Mouse (Mus musculus): ENCODE data around the gene Ano3. TPM values are rescaled to one million over a fixed set of nuclear protein-coding genes. Genes with fewer than 3 reads are reported as not detected.

The Ano3 gene
- total RNA-seq, 1 experiment, result 3.9 TPM

DNA sequence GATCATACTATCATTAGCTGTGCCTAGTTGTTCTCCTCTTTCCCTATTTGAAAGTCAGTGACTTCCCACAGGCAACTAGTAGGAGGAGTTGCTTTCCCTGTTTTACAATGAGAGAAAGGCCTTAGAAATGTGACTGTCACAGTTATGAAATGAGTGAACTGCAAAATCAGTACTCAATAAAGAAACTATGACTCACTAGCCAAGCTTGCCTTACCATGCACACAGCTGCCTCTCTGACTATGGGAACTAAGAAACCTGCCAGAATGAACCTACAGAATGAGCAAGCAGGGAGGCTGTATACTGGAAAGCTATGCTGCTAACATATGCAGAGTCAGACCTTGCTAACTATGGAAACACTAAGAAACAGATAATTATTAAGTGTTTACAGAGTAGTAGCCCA lies 231.7 kb downstream of the Ano3 start:
- H3K4me1 ChIP-seq (ENCODE audit: control insufficient read depth in 2 of 2, insufficient read depth in 2 of 2, low read length in 2 of 2, poor library complexity in 1 of 2), result no peaks in the 10 kb centered on the region
- DNase-seq (ENCODE audit: low read depth, low spot score), result no peak
- H3K9me3 ChIP-seq (ENCODE audit: control insufficient read depth, insufficient read depth, low read depth, low read length), result no peaks in the 10 kb centered on the region
- no peak overlapping the region for H3K9ac ChIP-seq (ENCODE audit: insufficient read depth, low read depth, low read length, poor library complexity, severe bottlenecking)
- no peak overlapping the region for H3K27ac ChIP-seq (ENCODE audit: insufficient read depth, low read depth, low read length, poor library complexity, severe bottlenecking)
- no peak for TF ChIP-seq HCFC1 (IDR thresholded peaks at IDR 0.05; ENCODE audit: borderline replicate concordance, insufficient read depth, low read length)
- TF ChIP-seq ZC3H11A (IDR thresholded peaks at IDR 0.05; ENCODE audit: borderline replicate concordance, low read depth, low read length), result no peak
- no peak for TF ChIP-seq MAFK (IDR thresholded peaks at IDR 0.05; ENCODE audit: insufficient read depth, low read depth, low read length)
- no peak for TF ChIP-seq ZNF384 (IDR thresholded peaks at IDR 0.05; ENCODE audit: low read depth, low read length)
- TF ChIP-seq CHD2 (IDR thresholded peaks at IDR 0.05; ENCODE audit: low read depth, low read length), result no peak
- H3K36me3 ChIP-seq (ENCODE audit: control insufficient read depth, insufficient read depth, low read length, poor library complexity, severe bottlenecking), result no peaks in the 10 kb centered on the region
- no peak overlapping the region for H3K4me3 ChIP-seq (ENCODE audit: insufficient read depth in 1 of 2, low read depth in 1 of 2, low read length in 2 of 2, poor library complexity in 1 of 2, severe bottlenecking in 1 of 2)
- in situ Hi-C loops (cut with MboI; ENCODE audit: low sequenced_read_pairs in 2 of 2, unreplicated experiment in 2 of 2), result no loop called here

GRCm38 (mm10) chr2:110710055-110710720 lies 240.5 kb downstream of the Ano3 start:
- Histone ChIP-seq H3K4me1 (ENCODE audit: control insufficient read depth in 2 of 2, insufficient read depth in 2 of 2, low read length in 2 of 2, poor library complexity in 1 of 2) (no peaks in the 10 kb centered on the region), H3K9ac (ENCODE audit: insufficient read depth, low read depth, low read length, poor library complexity, severe bottlenecking) (no peak overlapping the region), H3K27ac (ENCODE audit: insufficient read depth, low read depth, low read length, poor library complexity, severe bottlenecking) (no peak overlapping the region), H3K36me3 (ENCODE audit: control insufficient read depth, insufficient read depth, low read length, poor library complexity, severe bottlenecking) (no peaks in the 10 kb centered on the region), H3K9me3 (ENCODE audit: control insufficient read depth, insufficient read depth, low read depth, low read length) (no peaks in the 10 kb centered on the region), H3K4me3 (ENCODE audit: insufficient read depth in 1 of 2, low read depth in 1 of 2, low read length in 2 of 2, poor library complexity in 1 of 2, severe bottlenecking in 1 of 2) (no peak overlapping the region)
- in situ Hi-C loops (cut with MboI; ENCODE audit: low sequenced_read_pairs in 2 of 2, unreplicated experiment in 2 of 2), result no loop called here
- no peak for TF ChIP-seq ZC3H11A (IDR thresholded peaks at IDR 0.05; ENCODE audit: borderline replicate concordance, low read depth, low read length)
- TF ChIP-seq ZNF384 (IDR thresholded peaks at IDR 0.05; ENCODE audit: low read depth, low read length), result no peak
- no peak for TF ChIP-seq HCFC1 (IDR thresholded peaks at IDR 0.05; ENCODE audit: borderline replicate concordance, insufficient read depth, low read length)
- TF ChIP-seq MAFK (IDR thresholded peaks at IDR 0.05; ENCODE audit: insufficient read depth, low read depth, low read length), result no peak
- no peak for TF ChIP-seq CHD2 (IDR thresholded peaks at IDR 0.05; ENCODE audit: low read depth, low read length)
- no peak for DNase-seq (ENCODE audit: low read depth, low spot score)

DNA sequence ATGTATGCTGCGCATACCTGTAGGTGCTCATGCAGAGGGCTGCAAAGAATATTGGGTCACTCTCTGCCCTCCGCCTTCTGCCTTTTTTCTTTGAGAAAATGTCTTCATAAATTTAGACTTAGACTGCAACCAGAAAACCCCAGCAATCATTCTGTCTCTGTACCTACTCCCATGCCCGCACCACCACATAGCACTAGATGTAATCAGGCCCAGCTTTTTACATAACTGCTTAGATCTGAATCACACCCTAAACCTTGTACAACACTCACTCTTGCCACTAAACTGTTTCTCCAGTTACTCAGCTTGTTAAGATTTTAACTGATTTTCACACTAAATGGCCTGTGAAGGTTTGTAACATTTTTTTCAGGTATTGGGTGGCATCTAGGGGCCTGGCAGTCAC lies 241.3 kb downstream of the Ano3 start:
- no peak overlapping the region for H3K4me3 ChIP-seq (ENCODE audit: insufficient read depth in 1 of 2, low read depth in 1 of 2, low read length in 2 of 2, poor library complexity in 1 of 2, severe bottlenecking in 1 of 2)
- DNase-seq (ENCODE audit: low read depth, low spot score), result no peak
- no peak overlapping the region for H3K27ac ChIP-seq (ENCODE audit: insufficient read depth, low read depth, low read length, poor library complexity, severe bottlenecking)
- H3K36me3 ChIP-seq (ENCODE audit: control insufficient read depth, insufficient read depth, low read length, poor library complexity, severe bottlenecking), result no peaks in the 10 kb centered on the region
- H3K9me3 ChIP-seq (ENCODE audit: control insufficient read depth, insufficient read depth, low read depth, low read length), result no peaks in the 10 kb centered on the region
- H3K4me1 ChIP-seq (ENCODE audit: control insufficient read depth in 2 of 2, insufficient read depth in 2 of 2, low read length in 2 of 2, poor library complexity in 1 of 2), result no peaks in the 10 kb centered on the region
- H3K9ac ChIP-seq (ENCODE audit: insufficient read depth, low read depth, low read length, poor library complexity, severe bottlenecking), result no peak overlapping the region
- in situ Hi-C loops (cut with MboI; ENCODE audit: low sequenced_read_pairs in 2 of 2, unreplicated experiment in 2 of 2), result no loop called here
- TF ChIP-seq HCFC1 (IDR thresholded peaks at IDR 0.05; ENCODE audit: borderline replicate concordance, insufficient read depth, low read length), result no peak
- TF ChIP-seq ZNF384 (IDR thresholded peaks at IDR 0.05; ENCODE audit: low read depth, low read length), result no peak
- TF ChIP-seq CHD2 (IDR thresholded peaks at IDR 0.05; ENCODE audit: low read depth, low read length), result no peak
- no peak for TF ChIP-seq MAFK (IDR thresholded peaks at IDR 0.05; ENCODE audit: insufficient read depth, low read depth, low read length)
- no peak for TF ChIP-seq ZC3H11A (IDR thresholded peaks at IDR 0.05; ENCODE audit: borderline replicate concordance, low read depth, low read length)

DNA sequence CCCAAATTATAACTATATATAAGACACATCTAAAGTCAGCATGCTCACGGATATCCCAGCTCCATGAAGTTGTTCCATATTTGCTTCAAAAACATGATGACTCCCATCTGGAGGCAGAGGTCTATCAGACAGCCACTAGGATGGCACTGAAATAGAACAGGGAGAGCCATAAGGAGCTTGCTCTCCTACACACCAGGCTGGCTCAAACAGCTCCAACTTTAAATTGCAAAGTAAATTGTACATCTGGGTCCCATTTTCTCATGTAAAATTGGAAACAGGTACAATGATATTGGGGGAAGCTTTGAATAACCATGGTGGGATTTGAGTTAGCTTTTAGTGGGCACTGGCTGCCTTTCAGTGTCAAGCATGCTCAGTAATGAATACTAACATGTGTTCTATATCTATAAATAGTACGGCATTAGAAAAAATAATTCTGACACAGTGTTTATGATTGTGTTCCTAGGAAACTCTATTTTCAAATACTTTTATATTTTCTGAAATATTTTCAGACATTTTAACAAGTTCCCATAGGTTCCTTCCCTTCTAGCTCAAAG lies 279.6 kb downstream of the Ano3 start:
- H3K9ac ChIP-seq (ENCODE audit: insufficient read depth, low read depth, low read length, poor library complexity, severe bottlenecking), result no peak overlapping the region
- in situ Hi-C loops (cut with MboI; ENCODE audit: low sequenced_read_pairs in 2 of 2, unreplicated experiment in 2 of 2), result no loop called here
- no peak for DNase-seq (ENCODE audit: low read depth, low spot score)

More for the DNA sequence above, 279.6 kb downstream of the Ano3 start:
- Histone ChIP-seq H3K36me3 (ENCODE audit: control insufficient read depth, insufficient read depth, low read length, poor library complexity, severe bottlenecking) (no peaks in the 10 kb centered on the region), H3K27ac (ENCODE audit: insufficient read depth, low read depth, low read length, poor library complexity, severe bottlenecking) (no peak overlapping the region), H3K4me1 (ENCODE audit: control insufficient read depth in 2 of 2, insufficient read depth in 2 of 2, low read length in 2 of 2, poor library complexity in 1 of 2) (no peaks in the 10 kb centered on the region), H3K4me3 (ENCODE audit: insufficient read depth in 1 of 2, low read depth in 1 of 2, low read length in 2 of 2, poor library complexity in 1 of 2, severe bottlenecking in 1 of 2) (no peak overlapping the region), H3K9me3 (ENCODE audit: control insufficient read depth, insufficient read depth, low read depth, low read length) (no peaks in the 10 kb centered on the region)
- TF ChIP-seq ZC3H11A (IDR thresholded peaks at IDR 0.05; ENCODE audit: borderline replicate concordance, low read depth, low read length) (no peak), ZNF384 (IDR thresholded peaks at IDR 0.05; ENCODE audit: low read depth, low read length) (no peak), CHD2 (IDR thresholded peaks at IDR 0.05; ENCODE audit: low read depth, low read length) (no peak), HCFC1 (IDR thresholded peaks at IDR 0.05; ENCODE audit: borderline replicate concordance, insufficient read depth, low read length) (no peak), MAFK (IDR thresholded peaks at IDR 0.05; ENCODE audit: insufficient read depth, low read depth, low read length) (no peak)
